Mouse (Mus musculus) heart, postnatal 36 days (tissue): ENCODE measurements around the gene Idh2. TPM values are rescaled to one million over a fixed set of nuclear protein-coding genes. Genes with fewer than 3 reads are reported as not detected.
A peak's percentile ranks its signal among the peaks of the same experiment; 100 is the strongest.
"Not testable (repeated sequence)": the region's sequence is repeated elsewhere in the genome, so short reads cannot be mapped to it uniquely, and the experiment has no call there.

Experiments
- DNase-seq, 2 experiments: peaks; one replicate each; pipeline ENCODE4 v3.0.0; 2021 to 2022
- intact Hi-C: fragments of 180-260 bp; cut with DNase I; formaldehyde crosslinking; loops from one replicate; pipeline ENCODE4 v1.15.1; 2025
- total RNA-seq, 2 experiments: library from RNA; stranded (reverse); gene quantifications; 2 replicates each; pipeline ENCODE4 v1.2.3; 2021

The Idh2 gene
- total RNA-seq, result 1,000 to 10,000 TPM; 1,714 to 2,029 TPM

DNA sequence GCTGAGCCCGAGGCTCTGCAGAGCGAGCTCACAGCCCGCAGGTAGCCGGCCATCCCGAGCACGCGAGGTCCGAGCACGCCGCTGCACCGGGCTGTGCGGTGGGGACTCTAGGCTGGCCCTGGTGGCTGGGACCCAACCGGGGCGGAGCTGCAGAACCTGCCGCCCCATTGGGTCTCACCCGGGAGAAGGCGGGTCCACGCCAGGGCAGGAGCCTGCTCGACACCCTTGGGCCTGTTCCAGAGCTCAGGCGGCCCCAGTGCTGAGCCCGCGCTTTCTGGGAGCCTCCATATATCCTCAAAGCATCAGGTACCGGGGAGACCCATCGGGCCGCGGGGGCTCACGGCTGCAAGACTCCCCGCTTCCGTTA lies at the start of gene Idh2:
Idh2 (minus strand) TSS at position 169 of the 367 bp plus-strand sequence.
- DNase-seq, result peak; percentile 93 to 95
- intact Hi-C loops, result loop anchor here (10.0 kb wide), 1 partner anchor 180 kb away; the partner anchor contains the start of gene Arpin

DNA sequence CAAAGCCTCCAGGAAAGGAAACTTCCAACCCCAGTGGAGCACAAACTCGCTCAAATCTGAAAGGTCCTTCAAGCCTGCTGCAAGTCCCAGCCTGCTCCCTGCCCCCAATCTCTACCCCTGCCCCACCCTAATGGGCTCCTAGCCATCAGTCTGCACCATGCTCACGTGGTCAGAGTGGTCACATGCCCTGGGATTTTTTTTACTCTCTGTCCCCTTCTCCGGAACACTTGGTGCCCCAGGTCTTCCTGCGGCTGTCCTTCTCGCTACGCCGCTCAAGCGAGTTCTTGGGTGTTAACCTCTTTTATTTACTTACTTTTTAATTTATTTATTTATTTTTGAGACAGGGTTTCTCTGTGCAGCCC lies 45.7 kb upstream of the Idh2 start:
- intact Hi-C loops, result no loop called here
- peak; percentile 50 to 62 for DNase-seq

DNA sequence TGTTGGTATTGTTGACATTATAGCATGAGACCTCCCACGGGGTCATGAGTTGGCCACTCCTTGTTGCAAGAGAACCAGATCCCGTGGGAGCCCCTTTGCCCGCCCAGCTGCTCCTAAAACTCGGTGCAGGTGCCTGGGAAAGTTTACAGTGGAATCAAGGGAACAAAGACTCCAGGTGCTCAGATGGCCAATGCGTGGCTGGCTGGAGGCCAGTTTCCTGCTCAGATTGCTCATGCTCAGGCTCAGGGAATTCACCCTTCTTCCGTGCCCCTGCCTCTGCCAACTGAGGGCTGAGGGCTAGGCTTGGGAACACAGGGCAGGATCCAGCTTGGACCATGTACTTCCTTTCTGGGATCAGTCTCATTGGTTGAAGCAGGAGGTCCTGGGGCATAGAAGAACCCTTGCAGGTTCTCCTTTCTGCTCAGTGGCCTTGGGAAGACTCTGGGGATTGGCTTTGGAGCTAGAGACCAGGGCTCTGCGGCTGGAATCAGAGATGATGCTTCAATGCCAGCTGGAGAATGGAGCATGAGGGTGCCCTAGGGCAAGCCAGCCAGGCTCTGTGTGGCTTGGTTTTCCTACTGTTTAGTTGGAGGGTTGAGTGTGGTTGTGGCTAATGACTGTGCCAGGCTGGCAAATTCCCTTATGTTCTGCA lies 45.2 kb upstream of the Idh2 start:
- intact Hi-C loops, result no loop called here
- no peak for DNase-seq

DNA sequence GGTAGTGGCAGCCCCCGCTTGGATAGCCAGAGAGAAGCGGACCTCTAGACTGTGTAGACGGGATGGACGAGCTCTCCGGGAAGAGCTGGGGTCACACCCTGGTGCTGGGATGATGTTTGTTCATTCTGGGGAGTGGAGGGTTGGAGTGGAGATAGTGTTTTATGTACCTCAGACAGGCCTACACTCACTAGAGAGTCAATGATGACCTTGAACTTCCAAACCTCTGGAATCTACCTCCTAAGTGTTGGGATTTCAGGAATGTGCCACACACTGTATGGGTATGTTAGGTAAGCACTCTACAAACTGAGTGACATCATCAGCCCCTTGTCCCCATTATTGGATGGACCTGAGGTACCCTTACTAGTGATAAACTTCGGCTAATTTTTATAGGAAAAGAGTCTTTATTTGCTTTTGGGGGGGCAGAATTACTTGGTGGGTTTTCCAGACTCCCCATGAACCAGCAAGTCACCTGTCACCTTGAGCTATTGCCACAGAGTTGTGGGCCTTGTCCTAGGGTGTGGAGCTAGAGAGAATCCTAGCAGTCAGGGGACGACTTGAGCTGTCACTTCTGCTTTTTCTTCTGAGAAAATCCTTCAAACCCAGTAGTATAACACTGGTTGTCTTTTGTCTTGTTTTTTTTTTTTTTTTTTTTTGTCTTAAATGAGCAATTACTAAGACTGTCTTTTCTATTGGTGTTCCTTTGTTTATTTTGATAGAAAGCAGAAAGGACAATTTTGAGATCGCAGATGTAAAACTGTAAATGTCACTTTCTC lies 43.5 kb upstream of the Idh2 start:
- DNase-seq, result no peak

DNA sequence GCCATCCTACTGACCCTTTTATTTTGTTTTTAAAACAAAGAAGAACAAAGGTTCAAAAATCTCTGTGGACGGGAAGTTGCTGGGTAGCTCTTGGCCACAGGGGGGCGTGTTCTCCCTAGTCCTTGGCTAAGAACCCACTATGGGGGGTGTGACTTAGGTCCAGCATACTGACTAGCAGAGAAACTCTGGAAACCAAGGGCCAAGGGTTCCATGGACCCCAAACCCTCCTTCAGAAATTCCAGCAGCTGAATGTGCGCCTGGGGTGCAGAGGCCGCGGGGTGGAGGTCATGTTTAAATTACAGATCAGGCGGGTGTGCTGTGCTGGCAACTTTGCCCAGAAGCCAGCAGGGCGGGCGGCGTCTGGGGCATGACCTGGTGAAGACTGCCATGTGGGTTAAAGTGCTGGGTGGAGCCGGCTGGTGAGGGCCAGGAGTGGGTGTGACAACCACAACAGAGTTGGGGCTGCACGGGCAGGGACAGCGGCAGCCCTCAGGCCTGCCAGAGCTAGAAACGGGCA lies 41.6 kb upstream of the Idh2 start:
- peak; percentile 37 to 54 for DNase-seq
- intact Hi-C loops, result loop anchor here (5.0 kb wide), 1 partner anchor 61 kb away; no protein-coding TSS in a partner anchor

More for the DNA sequence above, 43.5 kb upstream of the Idh2 start:
- intact Hi-C loops, result loop anchor here (2.0 to 5.0 kb wide), 2 partner anchors 28 to 59 kb away; partner anchors contain the start of gene Sema4b

DNA sequence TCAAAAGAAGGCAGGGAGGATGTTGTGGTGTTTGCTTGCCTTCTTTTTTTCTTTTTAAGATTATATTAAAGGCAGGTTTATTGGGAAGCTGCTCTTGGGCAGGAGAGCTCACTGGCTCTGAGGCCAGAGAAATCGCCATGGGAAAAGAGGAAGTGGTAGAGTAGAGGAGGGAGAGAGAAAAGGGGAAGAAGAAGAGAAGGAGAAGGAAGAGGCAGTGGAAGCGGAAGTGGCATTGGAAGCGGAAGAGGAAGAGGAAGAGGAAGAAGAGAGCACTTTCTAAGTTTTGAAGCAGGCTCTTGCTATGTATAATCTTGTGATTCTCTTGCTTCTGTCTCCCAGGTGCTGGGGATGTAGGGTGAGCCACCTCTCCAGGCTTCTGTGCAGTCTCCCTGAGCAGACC lies 39.5 kb upstream of the Idh2 start:
- no peak for DNase-seq
- intact Hi-C loops, result loop anchor here (5.0 kb wide), 1 partner anchor 63 kb away; no protein-coding TSS in a partner anchor

DNA sequence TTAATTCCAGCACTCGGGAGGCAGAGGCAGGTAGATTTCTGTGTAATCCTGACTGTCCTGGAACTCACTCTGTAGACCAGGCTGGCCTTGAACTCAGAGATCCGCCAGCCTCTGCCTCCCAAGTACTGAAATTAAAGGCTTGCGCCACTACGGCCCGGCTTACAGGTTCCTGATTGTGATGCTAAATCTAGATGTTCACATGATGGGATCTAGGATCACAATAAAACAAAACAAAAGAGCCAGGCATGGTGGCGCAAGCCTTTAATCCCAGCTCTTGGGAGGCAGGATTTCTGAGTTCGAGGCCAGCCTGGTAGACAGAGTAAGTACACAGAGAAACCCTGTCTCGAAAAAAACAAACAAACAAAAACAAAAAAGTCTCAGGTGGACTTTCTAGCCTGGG lies 37.6 kb upstream of the Idh2 start:
- intact Hi-C loops, result no loop called here
- DNase-seq, result no peak

DNA sequence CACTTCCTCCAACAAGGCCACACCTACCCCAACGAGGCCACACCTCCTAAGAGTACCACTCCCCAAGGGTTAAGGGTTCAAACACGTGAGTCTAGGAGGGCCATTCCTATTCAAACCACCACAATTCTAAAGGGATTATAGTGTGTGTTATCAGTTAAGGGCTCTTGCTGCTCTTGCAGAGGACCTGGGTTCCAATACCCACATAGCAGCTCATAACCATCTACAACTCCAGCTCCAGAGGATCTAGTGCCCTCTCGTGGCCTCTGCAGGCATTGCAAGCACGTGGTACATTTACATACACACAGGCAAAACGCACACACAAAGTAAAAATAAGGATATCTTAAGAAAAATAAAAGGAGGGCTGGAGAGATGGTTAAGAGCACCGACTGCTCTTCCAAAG lies 37.0 kb upstream of the Idh2 start:
- intact Hi-C loops, result no loop called here
- no peak for DNase-seq

DNA sequence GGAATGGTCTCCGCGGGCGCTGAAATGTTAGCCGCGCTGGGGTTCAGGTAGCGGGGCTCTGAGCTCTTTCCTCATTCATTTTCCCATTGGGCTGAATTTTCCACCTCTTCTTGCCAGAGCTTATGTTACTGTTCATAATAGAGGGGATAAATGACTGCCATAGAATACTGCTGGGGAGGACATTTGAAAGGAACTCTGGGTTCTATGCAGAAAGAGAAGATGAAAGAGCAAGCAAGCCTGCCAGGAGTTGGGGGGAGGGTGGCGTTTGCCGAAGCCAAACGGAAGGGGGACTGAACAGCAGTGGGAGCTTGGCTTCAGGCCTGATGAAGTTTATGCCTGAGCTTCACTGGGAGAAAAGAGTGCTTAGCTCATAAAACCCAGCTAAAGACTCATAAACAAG lies 34.2 kb upstream of the Idh2 start:
- intact Hi-C loops, result no loop called here
- DNase-seq, result no peak

DNA sequence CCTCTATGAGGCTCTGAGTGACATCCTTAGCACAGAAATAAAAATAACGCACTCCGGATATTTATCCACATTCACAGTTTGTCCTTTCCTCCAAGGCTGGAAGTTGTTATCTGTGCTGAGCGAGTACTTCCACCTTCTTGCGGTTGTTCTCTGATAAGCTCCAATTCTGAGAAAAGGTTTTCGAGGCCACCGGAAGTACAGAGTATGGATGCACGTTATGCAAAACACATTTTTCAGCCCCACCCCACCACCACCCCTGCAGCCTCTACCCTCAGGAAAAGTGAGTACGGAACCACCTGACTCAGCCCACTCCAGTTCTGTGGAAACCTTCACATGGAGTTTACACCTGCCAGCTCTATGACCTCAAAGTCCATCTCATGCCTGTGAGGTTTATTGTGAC lies 30.9 kb upstream of the Idh2 start:
- intact Hi-C loops, result no loop called here
- DNase-seq, result no peak

DNA sequence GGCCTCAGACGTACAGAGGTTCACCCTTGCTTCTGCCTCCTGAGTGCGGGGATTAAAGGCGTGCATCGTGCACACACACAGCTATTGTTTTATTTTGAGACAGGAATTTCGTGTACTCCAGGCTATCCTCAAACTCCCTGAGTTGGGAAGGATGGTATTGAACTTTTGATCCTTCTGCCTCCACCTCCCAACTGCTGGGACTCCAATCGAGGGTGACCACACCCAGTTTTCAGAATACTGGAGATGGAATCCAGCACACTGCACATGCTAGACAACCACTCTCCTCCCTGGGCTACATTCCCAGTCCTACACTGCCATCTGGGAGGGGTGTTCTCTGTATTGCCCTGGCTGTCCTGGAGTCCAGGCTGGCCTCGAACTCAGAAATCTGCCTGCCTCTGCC lies 29.5 kb upstream of the Idh2 start:
- intact Hi-C loops, result loop anchor here (5.0 kb wide), 1 partner anchor 233 kb away; no protein-coding TSS in a partner anchor
- no peak for DNase-seq

DNA sequence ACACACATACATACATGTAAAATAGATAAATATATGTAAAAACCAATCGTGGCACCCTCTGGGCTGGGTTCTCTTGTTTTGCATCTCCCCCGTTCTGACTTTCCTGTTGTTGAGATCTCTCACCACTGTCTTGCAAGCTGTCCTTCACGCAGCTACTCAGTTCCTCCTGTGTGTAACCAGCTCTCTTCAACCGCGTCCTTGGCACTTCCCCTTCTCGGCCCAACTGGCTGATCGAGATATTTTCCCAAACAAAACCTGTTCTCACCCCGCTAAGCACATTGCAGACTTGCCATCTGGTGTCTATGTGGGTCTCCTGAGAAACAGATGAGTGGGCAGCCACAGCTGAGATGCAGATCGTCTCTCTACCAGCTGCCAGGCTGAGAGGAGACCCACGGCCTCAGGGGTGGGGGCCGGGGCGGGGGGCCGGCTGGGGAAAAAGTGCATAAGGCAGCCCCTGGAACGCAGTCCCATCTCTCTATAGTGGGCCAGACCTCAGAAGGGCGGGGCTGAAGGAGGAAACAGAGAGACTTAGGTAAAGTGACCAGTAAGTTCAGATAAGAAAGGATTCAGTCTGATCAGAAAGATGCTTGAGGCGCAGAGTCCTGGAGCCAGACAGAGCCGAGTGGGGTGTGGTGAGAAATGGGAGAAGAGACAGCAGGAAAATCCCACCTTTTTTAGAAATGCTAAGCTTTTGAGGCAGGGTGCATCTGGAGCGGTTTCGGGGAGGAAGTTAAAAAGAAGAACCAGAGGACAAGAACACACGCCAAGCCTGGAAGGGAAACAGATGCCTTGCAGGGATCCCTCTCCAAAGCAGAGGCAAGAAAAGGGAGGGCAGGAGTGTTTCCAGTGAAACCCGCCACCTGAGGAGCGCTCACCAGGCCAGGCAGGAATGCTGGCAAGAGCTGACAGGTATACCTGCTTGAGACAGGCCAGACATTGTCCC lies 28.4 kb upstream of the Idh2 start:
- DNase-seq, result peak in 1 of 2 experiments; percentile 23

DNA sequence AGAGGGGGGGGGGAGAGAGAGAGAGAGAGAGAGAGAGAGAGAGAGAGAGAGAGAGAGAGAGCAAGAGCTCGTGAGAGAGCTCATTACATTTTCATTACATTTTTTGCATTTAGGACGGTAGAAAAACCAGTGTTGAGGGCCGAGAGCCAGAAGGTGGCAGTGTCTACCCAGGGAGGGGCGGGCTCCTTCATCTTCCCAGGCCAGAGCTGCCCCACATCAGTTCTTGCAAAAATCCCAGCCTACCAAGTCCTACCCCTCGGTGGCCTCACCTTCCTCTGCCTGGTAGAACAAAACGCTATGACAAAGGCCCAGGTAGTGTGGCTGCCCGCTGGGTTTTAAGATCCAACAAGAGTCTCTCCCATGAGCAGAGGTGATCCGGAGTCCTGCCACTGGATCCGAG lies 25.6 kb upstream of the Idh2 start:
- DNase-seq, result peak; percentile 71 to 75
- intact Hi-C loops, result loop anchor here (1.0 to 5.0 kb wide), 3 partner anchors 74 to 236 kb away; no protein-coding TSS in a partner anchor

More for the DNA sequence above, 28.4 kb upstream of the Idh2 start:
- intact Hi-C loops, result loop anchor here (5.0 kb wide), 1 partner anchor 234 kb away; no protein-coding TSS in a partner anchor

DNA sequence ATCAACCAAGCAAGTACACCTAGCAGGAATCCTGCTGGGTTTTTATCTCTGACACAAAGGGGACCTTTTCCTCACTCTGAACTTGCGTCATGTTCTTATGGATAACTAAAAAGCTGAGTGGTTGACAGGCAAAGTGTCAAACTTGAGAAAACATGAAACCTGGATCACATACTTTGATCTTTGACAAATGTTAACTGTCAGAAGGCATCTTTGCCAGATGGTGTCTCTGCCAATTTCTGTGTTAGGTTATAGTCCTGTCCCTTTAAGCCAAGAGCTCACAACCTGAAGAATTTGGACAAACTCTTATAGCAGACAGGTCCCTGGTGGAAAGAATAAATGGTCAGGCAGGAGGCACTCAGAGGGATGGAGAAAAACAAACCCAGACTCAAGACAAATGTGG lies 23.2 kb upstream of the Idh2 start:
- intact Hi-C loops, result no loop called here
- no peak for DNase-seq

DNA sequence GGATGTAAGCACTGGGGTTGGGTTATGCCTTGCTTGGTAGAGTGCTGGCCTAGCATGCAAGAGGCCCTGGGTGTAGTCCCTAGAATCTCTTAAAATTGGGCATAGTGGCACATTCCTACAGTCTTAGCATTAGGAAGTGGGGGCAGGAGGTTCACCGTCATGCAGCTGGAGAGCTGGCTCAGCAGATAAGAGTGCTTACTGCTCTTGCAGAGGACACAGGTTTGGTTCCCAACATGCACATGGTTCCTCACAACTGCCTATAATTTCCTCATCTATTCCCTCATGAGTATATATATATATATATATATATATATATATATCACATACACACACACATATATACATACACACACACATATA lies 20.0 kb upstream of the Idh2 start:
- no peak for DNase-seq
- intact Hi-C loops, result no loop called here

DNA sequence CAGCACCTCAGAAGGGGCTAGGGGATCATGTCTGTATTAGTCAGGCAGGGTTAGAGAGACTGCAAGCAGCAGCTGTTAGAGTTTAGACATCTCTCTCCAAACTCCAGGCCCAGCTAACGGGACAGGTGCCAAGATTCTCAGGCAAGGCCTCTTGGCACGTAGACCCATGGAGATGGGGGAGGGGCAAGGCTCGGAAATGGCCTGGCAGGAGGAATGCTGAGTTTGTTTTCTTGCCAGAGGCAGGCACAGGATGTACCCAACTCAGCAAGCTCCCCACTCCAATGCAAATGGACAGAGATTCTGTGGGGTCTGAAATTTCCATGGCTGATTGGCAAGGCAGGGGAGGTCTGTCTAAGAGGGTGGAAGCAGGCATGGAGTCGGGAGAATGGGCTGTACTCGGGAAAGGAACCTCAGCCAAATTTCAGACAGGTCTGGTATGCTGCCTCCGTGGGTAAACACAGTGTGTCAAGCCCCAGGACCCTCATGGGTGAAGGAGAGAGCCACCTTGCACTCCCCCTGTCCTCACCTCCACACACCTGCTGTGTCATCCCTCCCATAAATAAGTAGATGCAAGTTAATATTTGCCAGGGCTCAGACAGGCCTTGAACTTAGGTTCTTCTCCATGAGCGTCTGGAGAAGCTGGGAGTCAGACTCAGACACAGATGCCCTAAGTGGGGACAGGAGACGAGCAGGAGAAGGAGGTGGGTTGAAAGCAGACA lies 19.4 kb upstream of the Idh2 start:
- intact Hi-C loops, result no loop called here
- DNase-seq, result peak; percentile 77 to 79

DNA sequence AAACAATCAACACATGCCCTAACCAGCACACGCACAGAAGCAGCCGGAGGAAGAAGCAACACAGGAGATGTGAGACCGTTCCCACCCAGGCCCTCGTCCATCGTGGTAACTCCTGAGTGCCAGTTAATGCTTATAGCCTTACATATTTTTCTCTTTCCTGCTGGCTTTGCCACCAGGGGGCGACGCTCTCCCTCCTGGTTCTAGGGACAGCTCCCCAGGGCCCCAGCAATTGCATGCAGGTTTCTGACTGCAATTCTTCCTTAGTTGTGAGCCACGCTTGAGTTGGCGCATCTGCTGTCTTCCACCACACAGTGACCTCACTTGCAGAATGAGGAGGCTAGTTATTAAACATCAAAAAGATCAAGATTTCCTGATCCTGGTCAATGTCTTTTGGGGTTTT lies 17.3 kb upstream of the Idh2 start:
- DNase-seq, result peak in 1 of 2 experiments; percentile 56

DNA sequence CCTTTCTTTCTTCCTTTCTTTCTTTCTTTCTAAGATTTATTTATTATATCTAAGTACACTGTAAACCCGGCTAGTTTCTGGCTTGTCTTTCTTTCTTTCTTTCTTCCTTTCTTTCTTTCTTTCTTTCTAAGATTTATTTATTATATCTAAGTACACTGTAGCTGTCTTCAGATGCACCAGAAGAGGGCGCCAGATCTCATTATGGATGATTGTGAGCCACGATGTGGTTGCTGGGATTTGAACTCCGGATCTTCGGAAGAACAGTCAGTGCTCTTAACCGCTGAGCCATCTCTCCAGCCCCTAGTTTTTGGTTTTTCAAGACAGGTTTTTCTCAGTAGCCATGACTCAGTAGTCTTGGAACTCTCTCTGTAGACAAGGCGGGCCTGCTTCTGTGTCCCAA lies 16.1 kb upstream of the Idh2 start:
- not testable (repeated sequence) for DNase-seq
- intact Hi-C loops, result loop anchor here (2.0 kb wide), 1 partner anchor 15 kb away; no protein-coding TSS in a partner anchor

More for the DNA sequence above, 17.3 kb upstream of the Idh2 start:
- intact Hi-C loops, result no loop called here

DNA sequence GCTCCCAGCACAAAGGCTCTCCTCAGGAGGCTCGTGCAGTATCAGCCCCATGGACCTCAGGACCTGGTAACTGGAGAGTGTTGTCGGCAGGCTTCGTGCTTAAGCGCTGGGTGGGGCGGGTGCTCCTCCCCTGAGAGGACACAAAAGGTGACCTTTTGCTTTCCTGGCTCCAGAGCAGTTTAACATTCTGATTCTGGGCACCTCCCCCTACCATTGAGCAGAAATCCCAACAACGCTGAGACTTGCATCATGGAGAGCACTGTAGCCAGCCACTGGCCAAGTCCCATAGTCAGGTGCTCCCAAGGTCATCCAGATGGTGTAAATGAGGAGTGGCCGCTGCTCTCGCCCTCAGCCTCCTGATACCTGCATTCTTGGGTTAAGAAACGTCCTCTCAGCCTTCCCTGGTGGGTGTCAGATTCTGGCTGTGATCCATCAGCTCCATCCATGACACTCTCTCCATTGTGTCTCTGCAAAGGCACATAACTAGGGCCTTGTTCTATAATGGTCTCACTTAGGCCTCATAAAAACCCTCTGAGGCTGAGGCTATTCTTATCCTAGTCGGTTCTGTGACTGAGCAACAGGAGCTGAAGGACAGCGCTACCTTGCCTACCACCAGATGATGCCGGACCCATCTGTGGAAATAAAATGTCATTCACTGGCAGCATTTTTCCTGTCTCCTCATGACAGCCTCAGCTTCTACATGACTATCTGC lies 15.3 kb upstream of the Idh2 start:
- intact Hi-C loops, result loop anchor here (2.0 kb wide), 1 partner anchor 14 kb away; no protein-coding TSS in a partner anchor
- DNase-seq, result peak; percentile 28 to 71
